Mouse (Mus musculus) forebrain, embryonic 14.5 days (tissue): Measurements from ENCODE around the gene Olfr951. TPM values are rescaled to one million over a fixed set of nuclear protein-coding genes. Genes with fewer than 3 reads are reported as not detected.

Source experiments
- ATAC-seq: fragments of 200-750 bp; cut with Nextera tagmentation; 2 replicates; pipeline ENCODE4 v1.8.0; 2017; ENCODE audit warnings: mild to moderate bottlenecking, moderate library complexity
- DNase-seq: peaks from one replicate; pipeline ENCODE4 v3.0.0-alpha.2; 2015; ENCODE audit warnings: low spot score
- H3K27ac ChIP-seq: fragments of 300-500 bp; sonication (generic); 2 replicates; pipeline ENCODE4 v1.5.1; 2014; ENCODE audit warnings: low read depth, mild to moderate bottlenecking, control low read depth, low read length, moderate library complexity
- H3K27me3 ChIP-seq: fragments of 300-500 bp; sonication (generic); replicated peaks from 2 replicates; pipeline ENCODE4 v1.6.1; 2014; ENCODE audit warnings: low read length, control low read depth, mixed read lengths; ENCODE audit not compliant: control insufficient read depth, insufficient read depth
- H3K36me3 ChIP-seq: fragments of 300-500 bp; sonication (generic); 2 replicates; pipeline ENCODE4 v1.6.1; 2014; ENCODE audit warnings: low read length, control low read depth; ENCODE audit not compliant: control insufficient read depth, insufficient read depth
- H3K4me1 ChIP-seq: fragments of 300-500 bp; sonication (generic); 2 replicates; pipeline ENCODE4 v1.6.1; 2014; ENCODE audit warnings: antibody characterized with exemption, low read length, control low read depth; ENCODE audit not compliant: control insufficient read depth, insufficient read depth
- H3K4me2 ChIP-seq: fragments of 300-500 bp; sonication (generic); 2 replicates; pipeline ENCODE4 v1.6.1; 2014; ENCODE audit warnings: mild to moderate bottlenecking, control low read depth, low read length
- H3K4me3 ChIP-seq: fragments of 300-500 bp; sonication (generic); 2 replicates; pipeline ENCODE4 v1.5.1; 2014; ENCODE audit warnings: low read depth, low read length, control low read depth
- H3K9ac ChIP-seq: fragments of 300-500 bp; sonication (generic); 2 replicates; pipeline ENCODE4 v1.6.1; 2014; ENCODE audit warnings: mild to moderate bottlenecking, low read length, control low read depth, moderate library complexity
- H3K9me3 ChIP-seq: fragments of 300-500 bp; sonication (generic); replicated peaks from 2 replicates; pipeline ENCODE4 v1.6.1; 2016; ENCODE audit warnings: low read length, control low read depth, mixed read lengths; ENCODE audit not compliant: control insufficient read depth
- WGBS: fragments of 180-500 bp; shearing (Covaris S2); extraction: QIAGEN DNeasy Blood & Tissue Kit; methylation state at CpG from one replicate; pipeline ENCODE4 v1.1.7; 2014; 5-methylcytosine and 5-hydroxymethylcytosine counted together
- polyA plus RNA-seq: library from polyadenylated mRNA; unstranded; fragments of >200 nt; fragmentation: Nextera tagmentation; extraction: Ambion mirVana; gene quantifications from 2 replicates; pipeline ENCODE4 v1.2.1, GENCODE M21; 2014

The Olfr951 gene
- not detected in 2 replicates for polyA plus RNA-seq

- H3K9me3 ChIP-seq = no peaks in the 10 kb centered on the region
- no peak within 1 kb of the TSS for H3K27ac ChIP-seq
- WGBS = 92% methylated on average over 2 of the region's 2 CpGs
- no peak within 1 kb of the TSS for H3K4me3 ChIP-seq
- no peak within 1 kb of the TSS for H3K4me2 ChIP-seq
- no peaks in the 10 kb centered on the region for H3K4me1 ChIP-seq
- H3K36me3 ChIP-seq = no peaks in the 10 kb centered on the region
- ATAC-seq (no peak), DNase-seq (no peak)
- no peaks in the 10 kb centered on the region for H3K27me3 ChIP-seq
- H3K9ac ChIP-seq = no peak within 1 kb of the TSS
These were observed at the start of gene Olfr951 for GRCm38 (mm10) chr9:39387110-39387509. Gene Olfr951 (plus strand): TSS chr9:39387410.

GRCm38 (mm10) chr9:39427048-39427447 lies 39.8 kb downstream of the Olfr951 start, which contains the start of gene Olfr952:
Gene Olfr952 (minus strand): TSS chr9:39427148.
- Histone ChIP-seq H3K9ac (no peak within 1 kb of the TSS), H3K4me1 (no peaks in the 10 kb centered on the region), H3K9me3 (no peaks in the 10 kb centered on the region), H3K36me3 (no peaks in the 10 kb centered on the region), H3K27me3 (no peaks in the 10 kb centered on the region), H3K4me3 (no peak within 1 kb of the TSS), H3K27ac (no peak within 1 kb of the TSS), H3K4me2 (no peak within 1 kb of the TSS)
- no peak for DNase-seq
- no peak for ATAC-seq

Other genes starting within 250 kb of the Olfr951 start
- gene Olfr943, start 221.1 kb upstream of the Olfr951 start, polyA plus RNA-seq = not detected in 2 replicates
- gene Olfr944, start 185.5 kb upstream of the Olfr951 start, polyA plus RNA-seq = not detected in 2 replicates
- not detected in 2 replicates for gene Olfr1537, start 137.4 kb upstream of the Olfr951 start, polyA plus RNA-seq
- not detected in 2 replicates for gene Olfr945, start 110.6 kb upstream of the Olfr951 start, polyA plus RNA-seq
- not detected in 2 replicates for gene Olfr948, start 61.4 kb upstream of the Olfr951 start, polyA plus RNA-seq
- gene Olfr952, start 39.7 kb downstream of the Olfr951 start, polyA plus RNA-seq = not detected in 2 replicates
- gene Olfr954, start 69.3 kb downstream of the Olfr951 start, polyA plus RNA-seq = not detected in 2 replicates
- gene Olfr955, start 84.5 kb downstream of the Olfr951 start, polyA plus RNA-seq = not detected in 2 replicates
- gene Olfr44, start 106.6 kb downstream of the Olfr951 start, polyA plus RNA-seq = not detected in 2 replicates
- gene Olfr957, start 128.4 kb downstream of the Olfr951 start, polyA plus RNA-seq = not detected in 2 replicates
- not detected in 2 replicates for gene Olfr958, start 166.6 kb downstream of the Olfr951 start, polyA plus RNA-seq
- gene Olfr959, start 188.2 kb downstream of the Olfr951 start, polyA plus RNA-seq = not detected in 2 replicates
- gene AW551984, start 217.0 kb downstream of the Olfr951 start, polyA plus RNA-seq = 51.5 and 68.6 TPM in 2 replicates
- gene Olfr148, start 223.2 kb downstream of the Olfr951 start, polyA plus RNA-seq = not detected in 2 replicates
- not detected in 2 replicates for gene Olfr960, start 234.0 kb downstream of the Olfr951 start, polyA plus RNA-seq